Mouse (Mus musculus) heart, postnatal 0 days (tissue): Measurements from ENCODE around the gene Asb6. TPM values are rescaled to one million over a fixed set of nuclear protein-coding genes. Genes with fewer than 3 reads are reported as not detected.

ENCODE experiments used
- ATAC-seq: fragments of 200-750 bp; cut with Nextera tagmentation; 2 replicates; pipeline ENCODE4 v1.8.0; 2017; ENCODE audit warnings: low read depth, moderate number of reproducible peaks, moderate library complexity; ENCODE audit not compliant: insufficient read depth
- DNase-seq: peaks from one replicate; pipeline ENCODE4 v3.0.0-alpha.2; 2016; ENCODE audit warnings: low spot score
- H3K27ac ChIP-seq: fragments of 300-500 bp; sonication (generic); 2 replicates; pipeline ENCODE4 v1.5.1; 2014; ENCODE audit warnings: low read depth, mild to moderate bottlenecking
- H3K27me3 ChIP-seq: fragments of 300-500 bp; sonication (generic); 2 replicates; pipeline ENCODE4 v1.6.1; 2014; ENCODE audit warnings: low read length, mixed read lengths; ENCODE audit not compliant: control insufficient read depth, insufficient read depth
- H3K36me3 ChIP-seq: fragments of 300-500 bp; sonication (generic); replicated peaks from 2 replicates; pipeline ENCODE4 v1.6.1; 2014; ENCODE audit warnings: low read length, mixed read lengths; ENCODE audit not compliant: control insufficient read depth, insufficient read depth
- H3K4me1 ChIP-seq: fragments of 300-500 bp; sonication (generic); 2 replicates; pipeline ENCODE4 v1.6.1; 2014; ENCODE audit warnings: antibody characterized with exemption; ENCODE audit not compliant: control insufficient read depth, insufficient read depth
- H3K4me2 ChIP-seq: fragments of 300-500 bp; sonication (generic); 2 replicates; pipeline ENCODE4 v1.6.1; 2014; ENCODE audit warnings: low read depth, mild to moderate bottlenecking, low read length, moderate library complexity
- H3K4me3 ChIP-seq: fragments of 300-500 bp; sonication (generic); 2 replicates; pipeline ENCODE4 v1.5.1; 2014; ENCODE audit warnings: low read depth, low read length
- H3K9ac ChIP-seq: fragments of 300-500 bp; sonication (generic); replicated peaks from 2 replicates; pipeline ENCODE4 v1.6.1; 2014; ENCODE audit warnings: low read depth, low read length, mixed read lengths
- H3K9me3 ChIP-seq: fragments of 300-500 bp; sonication (generic); replicated peaks from 2 replicates; pipeline ENCODE4 v1.6.1; 2016; ENCODE audit warnings: low read length; ENCODE audit not compliant: control insufficient read depth
- CTCF ChIP-seq: IDR thresholded peaks from 2 replicates; pipeline ENCODE4 v1.5.1; 2016; ENCODE audit warnings: antibody characterized with exemption, control low read depth, low read depth
- EP300 ChIP-seq: IDR thresholded peaks from 2 replicates; pipeline ENCODE4 v1.6.1; 2016; ENCODE audit warnings: antibody characterized with exemption, low read depth
- WGBS: fragments of 180-500 bp; shearing (Covaris S2); extraction: QIAGEN DNeasy Blood & Tissue Kit; methylation state at CpG from one replicate; pipeline ENCODE4 v1.1.7; 2014; 5-methylcytosine and 5-hydroxymethylcytosine counted together
- polyA plus RNA-seq: library from polyadenylated mRNA; unstranded; fragments of >200 nt; fragmentation: Nextera tagmentation; extraction: Ambion mirVana; gene quantifications from 2 replicates; pipeline ENCODE4 v1.2.1, GENCODE M21; 2015
- total RNA-seq: library from RNA; depleted of rRNA; stranded (reverse); fragments of >200 nt; gene quantifications from 2 replicates; pipeline ENCODE4 v1.2.3, GENCODE M21; 2014; ENCODE audit warnings: low replicate concordance

The Asb6 gene
- total and polyA plus RNA-seq, 2 experiments from 2014 or later: 13.0 to 16.2 TPM

DNA sequence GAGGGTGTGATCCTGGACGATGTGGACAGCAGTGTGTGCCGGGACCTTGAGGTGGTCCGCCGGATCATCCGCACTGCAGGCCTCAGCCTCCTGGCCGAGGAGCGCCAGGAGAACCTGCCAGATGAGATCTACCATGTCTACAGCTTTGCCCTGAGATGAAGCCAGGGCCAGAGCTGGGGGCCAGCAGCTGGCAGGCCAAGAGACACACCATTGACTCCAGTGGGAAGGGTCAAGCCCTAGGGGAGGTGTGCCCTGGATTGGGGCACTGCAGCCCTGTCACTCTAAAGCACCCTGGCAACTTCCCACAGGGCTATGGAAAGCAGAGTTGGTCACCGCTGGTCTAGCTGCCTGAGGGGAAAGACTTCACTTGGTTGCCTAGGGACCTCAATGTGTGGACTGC, 7.7 kb downstream of the Asb6 start:
- WGBS: 88% methylated on average over 8 of the region's 8 CpGs
- Histone ChIP-seq H3K9ac (no peak overlapping the region), H3K27ac (no peak overlapping the region), H3K4me3 (no peak overlapping the region), H3K9me3 (no peaks in the 10 kb centered on the region), H3K4me1 (peaks cover 7% of the 10 kb centered on the region), H3K4me2 (no peak overlapping the region), H3K27me3 (no peaks in the 10 kb centered on the region), H3K36me3 (peaks cover 70% of the 10 kb centered on the region)
- no peak for TF ChIP-seq EP300
- TF ChIP-seq CTCF: no peak
- no peak for ATAC-seq
- no peak for DNase-seq

- H3K4me2 ChIP-seq: no peak overlapping the region
- no peak overlapping the region for H3K4me3 ChIP-seq
- TF ChIP-seq CTCF: no peak
- no peak for TF ChIP-seq EP300
- H3K9ac ChIP-seq: no peak overlapping the region
- DNase-seq: no peak
- WGBS: 95% methylated on average over 3 of the region's 3 CpGs
- peaks cover 70% of the 10 kb centered on the region for H3K36me3 ChIP-seq
- H3K27ac ChIP-seq: no peak overlapping the region
- H3K9me3 ChIP-seq: no peaks in the 10 kb centered on the region
- no peaks in the 10 kb centered on the region for H3K4me1 ChIP-seq
- H3K27me3 ChIP-seq: no peaks in the 10 kb centered on the region
- no peak for ATAC-seq
Measured at GRCm38 (mm10) chr2:30821073-30821472, 9.1 kb downstream of the Asb6 start.

DNA sequence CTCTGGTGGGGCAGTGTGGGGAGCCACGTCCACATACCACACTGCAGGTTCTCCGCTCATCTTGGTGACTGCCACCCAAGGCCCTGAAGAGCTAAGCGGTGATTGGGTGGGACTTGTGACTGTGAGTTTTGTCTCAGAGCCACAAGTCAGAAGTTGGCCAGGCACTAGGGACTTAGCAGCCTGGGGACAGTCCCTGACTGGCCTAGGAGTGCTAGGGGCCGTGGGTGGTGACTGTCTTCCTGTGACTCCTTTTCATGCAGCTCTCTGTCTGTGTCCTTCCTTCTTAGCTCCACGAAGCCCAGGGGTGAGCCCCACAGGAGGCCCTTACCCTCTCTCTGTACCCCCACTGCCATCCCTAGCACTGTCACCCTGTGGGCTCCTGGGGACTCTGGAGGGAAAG, 10.3 kb downstream of the Asb6 start:
- Histone ChIP-seq H3K4me1 (no peaks in the 10 kb centered on the region), H3K4me2 (no peak overlapping the region), H3K27me3 (no peaks in the 10 kb centered on the region), H3K27ac (no peak overlapping the region), H3K36me3 (peaks cover 73% of the 10 kb centered on the region), H3K4me3 (no peak overlapping the region), H3K9me3 (no peaks in the 10 kb centered on the region), H3K9ac (no peak overlapping the region)
- ATAC-seq (no peak), DNase-seq (no peak)
- 75% methylated on average over 5 of the region's 5 CpGs for WGBS
- TF ChIP-seq EP300 (no peak), CTCF (no peak)

GRCm38 (mm10) chr2:30816383-30816782, 13.8 kb downstream of the Asb6 start:
- Histone ChIP-seq H3K9ac (no peak overlapping the region), H3K4me3 (no peak overlapping the region), H3K4me1 (no peaks in the 10 kb centered on the region), H3K27ac (no peak overlapping the region), H3K9me3 (no peaks in the 10 kb centered on the region), H3K4me2 (no peak overlapping the region), H3K36me3 (peaks cover 64% of the 10 kb centered on the region), H3K27me3 (no peaks in the 10 kb centered on the region)
- no peak for DNase-seq
- no peak for ATAC-seq
- TF ChIP-seq CTCF (no peak), EP300 (no peak)
- 88% methylated on average over 1 of the region's 1 CpGs for WGBS

GRCm38 (mm10) chr2:30810573-30810972, 19.6 kb downstream of the Asb6 start:
- no peak overlapping the region for H3K4me2 ChIP-seq
- TF ChIP-seq CTCF (no peak), EP300 (no peak)
- H3K4me3 ChIP-seq: no peak overlapping the region
- no peak overlapping the region for H3K9ac ChIP-seq
- DNase-seq (no peak), ATAC-seq (no peak)
- no peak overlapping the region for H3K27ac ChIP-seq
- 75% methylated on average over 7 of the region's 7 CpGs for WGBS
- no peaks in the 10 kb centered on the region for H3K9me3 ChIP-seq
- no peaks in the 10 kb centered on the region for H3K27me3 ChIP-seq
- peaks cover 9% of the 10 kb centered on the region for H3K4me1 ChIP-seq
- H3K36me3 ChIP-seq: peaks cover 31% of the 10 kb centered on the region

- H3K4me1 ChIP-seq: peaks cover 9% of the 10 kb centered on the region
- H3K4me2 ChIP-seq: no peak overlapping the region
- H3K36me3 ChIP-seq: peaks cover 20% of the 10 kb centered on the region
- DNase-seq (no peak), ATAC-seq (no peak)
- no peak overlapping the region for H3K27ac ChIP-seq
- no peaks in the 10 kb centered on the region for H3K9me3 ChIP-seq
- WGBS: 66% methylated on average over 5 of the region's 5 CpGs
- no peak overlapping the region for H3K9ac ChIP-seq
- TF ChIP-seq EP300 (no peak), CTCF (no peak)
- H3K4me3 ChIP-seq: no peak overlapping the region
- H3K27me3 ChIP-seq: no peaks in the 10 kb centered on the region
Measured at GRCm38 (mm10) chr2:30809503-30809902, 20.6 kb downstream of the Asb6 start.
